Mouse (Mus musculus): ENCODE data around the gene Fcrls. TPM values are rescaled to one million over a fixed set of nuclear protein-coding genes. Genes with fewer than 3 reads are reported as not detected.

The Fcrls gene
- polyA plus RNA-seq (2012; rRNA removed) (12.1 TPM in 2 replicates), polyA plus RNA-seq (2014; fragmentation: Nextera tagmentation; extraction: Ambion mirVana) (18.7 and 20.5 TPM in 2 replicates)

DNA sequence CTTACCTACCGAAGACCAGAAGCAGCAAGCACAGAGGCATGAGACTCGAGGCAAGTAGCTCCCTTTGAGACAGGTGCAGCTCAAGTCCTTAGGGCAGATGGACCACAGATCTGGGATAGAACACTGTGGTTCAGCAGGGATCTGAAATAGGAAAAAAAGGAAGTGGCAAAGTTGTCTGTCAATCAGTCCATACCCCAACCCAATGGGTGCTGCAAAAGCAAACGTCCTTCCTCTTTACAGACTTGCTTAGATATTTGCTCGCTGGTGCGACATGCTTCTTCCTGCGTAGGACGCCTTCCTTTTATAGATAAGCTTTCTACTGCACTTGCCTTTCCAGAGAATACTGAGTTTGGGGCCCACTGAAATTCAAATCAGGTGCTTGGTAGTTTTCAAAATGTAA lies at the start of gene Fcrls:
Gene Fcrls (minus strand): TSS at position 303 of the 400 bp plus-strand sequence.
- WGBS, result 91% methylated on average over 7 of the region's 7 CpGs
- Histone ChIP-seq H3K27me3 (ENCODE audit: control insufficient read depth, insufficient read depth, low read length) (no peaks in the 10 kb centered on the region), H3K9me3 (ENCODE audit: control insufficient read depth, low read length) (no peaks in the 10 kb centered on the region), H3K4me3 (replicated peaks; ENCODE audit: low read length) (no peak within 1 kb of the TSS), H3K9ac (ENCODE audit: low read depth, low read length, severe bottlenecking) (no peak within 1 kb of the TSS), H3K4me2 (replicated peaks; ENCODE audit: low read depth, low read length, severe bottlenecking) (no peak within 1 kb of the TSS), H3K36me3 (ENCODE audit: control insufficient read depth, insufficient read depth, low read length) (no peaks in the 10 kb centered on the region), H3K4me1 (ENCODE audit: control insufficient read depth, insufficient read depth, low read length) (no peaks in the 10 kb centered on the region), H3K27ac (replicated peaks; ENCODE audit: low read depth, low read length) (no peak within 1 kb of the TSS)
- no peak for TF ChIP-seq POLR2A (IDR thresholded peaks at IDR 0.05; ENCODE audit: borderline replicate concordance, extremely low read depth, insufficient read depth, insufficient read length)
- DNase-seq (ENCODE audit: low spot score), result no peak
- no peak for ATAC-seq (ENCODE audit: low FRiP score, low read depth)

DNA sequence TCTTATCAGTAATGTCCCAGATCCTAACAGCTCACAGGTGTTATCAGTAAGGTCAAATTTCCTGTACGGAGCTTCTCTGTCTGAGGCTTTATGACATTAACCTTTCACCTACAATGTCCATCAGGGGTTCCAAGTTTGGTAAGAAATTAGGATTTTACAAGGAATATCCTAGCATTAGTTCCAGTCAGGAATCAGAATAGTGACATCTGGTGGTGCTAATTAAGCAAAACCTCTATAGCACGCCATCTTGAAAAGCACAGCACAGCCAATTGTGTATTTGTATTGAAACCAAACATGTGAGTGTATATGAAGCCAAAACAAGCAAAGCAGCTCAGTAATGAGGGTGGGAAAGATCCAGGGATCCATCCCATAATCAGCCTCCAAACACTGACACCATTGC lies 46.4 kb upstream of the Fcrls start:
- 67% methylated on average over 2 of the region's 2 CpGs for WGBS
- Histone ChIP-seq H3K9me3 (ENCODE audit: control insufficient read depth, low read length) (no peaks in the 10 kb centered on the region), H3K27me3 (ENCODE audit: control insufficient read depth, insufficient read depth, low read length) (no peaks in the 10 kb centered on the region), H3K27ac (replicated peaks; ENCODE audit: low read depth, low read length) (no peak overlapping the region), H3K4me2 (replicated peaks; ENCODE audit: low read depth, low read length, severe bottlenecking) (no peak overlapping the region), H3K4me1 (ENCODE audit: control insufficient read depth, insufficient read depth, low read length) (no peaks in the 10 kb centered on the region), H3K9ac (ENCODE audit: low read depth, low read length, severe bottlenecking) (no peak overlapping the region), H3K36me3 (ENCODE audit: control insufficient read depth, insufficient read depth, low read length) (no peaks in the 10 kb centered on the region), H3K4me3 (replicated peaks; ENCODE audit: low read length) (no peak overlapping the region)
- no peak for ATAC-seq (ENCODE audit: low FRiP score, low read depth)
- DNase-seq (ENCODE audit: low spot score), result no peak
- no peak for TF ChIP-seq POLR2A (IDR thresholded peaks at IDR 0.05; ENCODE audit: borderline replicate concordance, extremely low read depth, insufficient read depth, insufficient read length)

DNA sequence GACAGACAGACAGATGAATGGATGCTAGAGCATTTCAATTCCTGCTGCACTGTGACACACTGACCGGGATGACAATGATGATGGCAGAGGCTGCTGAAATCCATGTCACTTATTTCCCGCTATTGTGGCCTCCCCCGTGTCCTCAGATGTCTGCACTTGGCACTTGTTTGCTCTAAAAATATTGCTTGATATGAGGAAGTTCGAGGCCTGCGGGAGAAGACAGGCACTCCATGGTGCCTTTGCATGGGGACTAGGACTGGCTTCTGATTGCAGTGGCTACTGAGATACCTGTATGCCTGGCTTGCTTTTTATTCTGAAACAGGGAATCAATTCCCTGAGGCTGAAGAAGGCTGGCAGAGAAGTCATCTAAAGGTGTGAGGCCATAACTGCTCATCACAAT lies 36.4 kb upstream of the Fcrls start:
- Histone ChIP-seq H3K4me1 (ENCODE audit: control insufficient read depth, insufficient read depth, low read length) (no peaks in the 10 kb centered on the region), H3K4me2 (replicated peaks; ENCODE audit: low read depth, low read length, severe bottlenecking) (no peak overlapping the region), H3K4me3 (replicated peaks; ENCODE audit: low read length) (no peak overlapping the region), H3K36me3 (ENCODE audit: control insufficient read depth, insufficient read depth, low read length) (no peaks in the 10 kb centered on the region), H3K9ac (ENCODE audit: low read depth, low read length, severe bottlenecking) (no peak overlapping the region), H3K27me3 (ENCODE audit: control insufficient read depth, insufficient read depth, low read length) (no peaks in the 10 kb centered on the region), H3K27ac (replicated peaks; ENCODE audit: low read depth, low read length) (no peak overlapping the region), H3K9me3 (ENCODE audit: control insufficient read depth, low read length) (no peaks in the 10 kb centered on the region)
- DNase-seq (ENCODE audit: low spot score) (no peak), ATAC-seq (ENCODE audit: low FRiP score, low read depth) (no peak)
- no peak for TF ChIP-seq POLR2A (IDR thresholded peaks at IDR 0.05; ENCODE audit: borderline replicate concordance, extremely low read depth, insufficient read depth, insufficient read length)
- 86% methylated on average over 5 of the region's 5 CpGs for WGBS

DNA sequence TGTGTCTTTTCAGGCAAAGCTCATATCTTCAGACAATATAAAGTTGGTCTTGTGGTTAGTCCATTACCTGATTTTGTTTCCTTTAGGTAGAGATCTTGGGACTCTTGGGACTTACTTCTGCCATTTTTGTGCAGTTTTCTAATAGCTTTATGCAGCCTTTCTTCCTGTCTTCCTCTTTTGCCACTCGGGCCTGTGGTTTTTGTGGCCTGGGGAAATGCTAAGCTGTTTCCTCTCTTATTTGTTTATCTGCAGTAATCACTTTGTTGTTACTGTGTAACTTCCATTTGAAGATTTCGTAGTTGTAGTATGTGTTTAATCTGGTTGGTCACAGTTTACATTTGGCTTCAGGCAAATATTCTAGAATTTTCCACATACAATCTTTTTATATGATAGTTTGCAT lies 10.8 kb upstream of the Fcrls start:
- no peak for ATAC-seq (ENCODE audit: low FRiP score, low read depth)
- no peaks in the 10 kb centered on the region for H3K36me3 ChIP-seq (ENCODE audit: control insufficient read depth, insufficient read depth, low read length)
- no peak for TF ChIP-seq POLR2A (IDR thresholded peaks at IDR 0.05; ENCODE audit: borderline replicate concordance, extremely low read depth, insufficient read depth, insufficient read length)
- no peaks in the 10 kb centered on the region for H3K4me1 ChIP-seq (ENCODE audit: control insufficient read depth, insufficient read depth, low read length)
- H3K27me3 ChIP-seq (ENCODE audit: control insufficient read depth, insufficient read depth, low read length), result no peaks in the 10 kb centered on the region
- no peak overlapping the region for H3K9ac ChIP-seq (ENCODE audit: low read depth, low read length, severe bottlenecking)
- H3K27ac ChIP-seq (replicated peaks; ENCODE audit: low read depth, low read length), result no peak overlapping the region
- H3K4me3 ChIP-seq (replicated peaks; ENCODE audit: low read length), result no peak overlapping the region
- H3K9me3 ChIP-seq (ENCODE audit: control insufficient read depth, low read length), result no peaks in the 10 kb centered on the region
- no peak for DNase-seq (ENCODE audit: low spot score)
- H3K4me2 ChIP-seq (replicated peaks; ENCODE audit: low read depth, low read length, severe bottlenecking), result no peak overlapping the region
- 65% methylated on average over 2 of the region's 2 CpGs for WGBS

DNA sequence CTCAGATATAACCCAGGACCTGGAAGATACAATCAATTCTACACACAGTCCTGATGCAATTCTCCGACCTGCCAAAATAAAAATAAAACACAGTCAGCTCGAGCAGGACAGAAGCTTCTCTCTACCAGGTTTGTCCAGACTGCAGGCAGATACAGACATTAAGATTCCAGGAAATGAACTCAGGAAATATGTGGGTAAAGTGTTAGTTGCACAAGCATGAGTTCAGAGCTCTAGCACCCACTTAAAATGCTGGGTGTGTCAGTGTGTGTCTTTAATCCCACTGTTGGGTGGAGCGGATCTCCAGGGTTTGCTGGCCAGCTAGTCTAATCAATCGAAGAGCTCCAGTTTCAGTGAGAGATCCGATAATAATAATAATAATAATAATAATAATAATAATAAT lies 3.0 kb upstream of the Fcrls start:
- H3K4me3 ChIP-seq (replicated peaks; ENCODE audit: low read length), result no peak overlapping the region
- H3K27me3 ChIP-seq (ENCODE audit: control insufficient read depth, insufficient read depth, low read length), result no peaks in the 10 kb centered on the region
- TF ChIP-seq POLR2A (IDR thresholded peaks at IDR 0.05; ENCODE audit: borderline replicate concordance, extremely low read depth, insufficient read depth, insufficient read length), result no peak
- WGBS, result 70% methylated on average over 5 of the region's 5 CpGs
- no peaks in the 10 kb centered on the region for H3K9me3 ChIP-seq (ENCODE audit: control insufficient read depth, low read length)
- no peak overlapping the region for H3K4me2 ChIP-seq (replicated peaks; ENCODE audit: low read depth, low read length, severe bottlenecking)
- no peaks in the 10 kb centered on the region for H3K4me1 ChIP-seq (ENCODE audit: control insufficient read depth, insufficient read depth, low read length)
- DNase-seq (ENCODE audit: low spot score) (no peak), ATAC-seq (ENCODE audit: low FRiP score, low read depth) (no peak)
- H3K36me3 ChIP-seq (ENCODE audit: control insufficient read depth, insufficient read depth, low read length), result no peaks in the 10 kb centered on the region
- H3K27ac ChIP-seq (replicated peaks; ENCODE audit: low read depth, low read length), result no peak overlapping the region
- no peak overlapping the region for H3K9ac ChIP-seq (ENCODE audit: low read depth, low read length, severe bottlenecking)

- no peak for ATAC-seq (ENCODE audit: low FRiP score, low read depth)
Measured at GRCm38 (mm10) chr3:87255239-87255638, 8.3 kb downstream of the Fcrls start.

More at GRCm38 (mm10) chr3:87255239-87255638, 8.3 kb downstream of the Fcrls start:
- no peak overlapping the region for H3K4me2 ChIP-seq (replicated peaks; ENCODE audit: low read depth, low read length, severe bottlenecking)
- H3K36me3 ChIP-seq (ENCODE audit: control insufficient read depth, insufficient read depth, low read length), result no peaks in the 10 kb centered on the region
- no peaks in the 10 kb centered on the region for H3K9me3 ChIP-seq (ENCODE audit: control insufficient read depth, low read length)
- H3K9ac ChIP-seq (ENCODE audit: low read depth, low read length, severe bottlenecking), result no peak overlapping the region
- H3K4me3 ChIP-seq (replicated peaks; ENCODE audit: low read length), result no peak overlapping the region
- TF ChIP-seq POLR2A (IDR thresholded peaks at IDR 0.05; ENCODE audit: borderline replicate concordance, extremely low read depth, insufficient read depth, insufficient read length), result no peak
- 88% methylated on average over 10 of the region's 10 CpGs for WGBS
- H3K4me1 ChIP-seq (ENCODE audit: control insufficient read depth, insufficient read depth, low read length), result no peaks in the 10 kb centered on the region
- no peaks in the 10 kb centered on the region for H3K27me3 ChIP-seq (ENCODE audit: control insufficient read depth, insufficient read depth, low read length)
- no peak for DNase-seq (ENCODE audit: low spot score)
- no peak overlapping the region for H3K27ac ChIP-seq (replicated peaks; ENCODE audit: low read depth, low read length)

All from limb, embryonic 14.5 days (tissue).